ENCODE assay signal across 14 mouse cellular contexts in genomic region chr2:57112949-57113348, GRCm38 (mm10). TPM values are rescaled to one million over a fixed set of nuclear protein-coding genes. Genes with fewer than 3 reads are reported as not detected.
DNase-seq lines count a peak whose midpoint lies in the region; ATAC-seq and TF ChIP-seq lines count a peak whose summit lies in the region.
"Had no signal": no experiment of that assay in that cellular context is flagged by ENCODE, and none has a peak within 500 bp of the region (broad histone marks: within the 10 kb centered on the region; RNA-seq: fewer than 3 reads in every experiment).

No protein-coding gene starts in this region.

- no peak overlapping the region for H3K27ac ChIP-seq in heart, postnatal 0 days (ENCODE audit: low read depth)
- no peak overlapping the region for H3K27ac ChIP-seq in forebrain, embryonic 12.5 days
- no peak overlapping the region for H3K27ac ChIP-seq in hindbrain, embryonic 12.5 days
- no peak overlapping the region for H3K27ac ChIP-seq in midbrain, embryonic 14.5 days (replicated peaks; ENCODE audit: low read depth, low read length)
- H3K27ac ChIP-seq: embryonic facial prominence, embryonic 12.5 days; lung, embryonic 15.5 days had no signal

- H3K9ac ChIP-seq in heart, postnatal 0 days (replicated peaks; ENCODE audit: low read depth, low read length), result no peak overlapping the region
- H3K9ac ChIP-seq in forebrain, embryonic 12.5 days, result no peak overlapping the region
- no peak overlapping the region for H3K9ac ChIP-seq in hindbrain, embryonic 12.5 days
- no peak overlapping the region for H3K9ac ChIP-seq in midbrain, embryonic 14.5 days (replicated peaks; ENCODE audit: low read length)
- H3K9ac ChIP-seq: embryonic facial prominence, embryonic 12.5 days; lung, embryonic 15.5 days had no signal

- no peaks in the 10 kb centered on the region for H3K36me3 ChIP-seq in heart, postnatal 0 days (replicated peaks; ENCODE audit: control insufficient read depth, insufficient read depth, low read length)
- no peaks in the 10 kb centered on the region for H3K36me3 ChIP-seq in forebrain, embryonic 12.5 days (replicated peaks)
- no peaks in the 10 kb centered on the region for H3K36me3 ChIP-seq in hindbrain, embryonic 12.5 days
- no peaks in the 10 kb centered on the region for H3K36me3 ChIP-seq in midbrain, embryonic 14.5 days (ENCODE audit: control insufficient read depth, insufficient read depth, low read length)
- H3K36me3 ChIP-seq: embryonic facial prominence, embryonic 12.5 days; lung, embryonic 15.5 days had no signal

- H3K4me2 ChIP-seq in heart, postnatal 0 days (ENCODE audit: low read depth, low read length), result no peak overlapping the region
- H3K4me2 ChIP-seq in forebrain, embryonic 12.5 days, result peak overlapping the region; percentile 37
- H3K4me2 ChIP-seq in hindbrain, embryonic 12.5 days (replicated peaks), result no peak overlapping the region; the same call in 1 of the 2 replicates
- H3K4me2 ChIP-seq in midbrain, embryonic 14.5 days (ENCODE audit: low read length), result peak overlapping the region; percentile 45; the same call in 1 of the 2 replicates

- TF ChIP-seq CTCF in heart, postnatal 0 days (IDR thresholded peaks at IDR 0.05; ENCODE audit: low read depth), result no peak

- no peak for TF ChIP-seq EP300 in heart, postnatal 0 days (IDR thresholded peaks at IDR 0.05; ENCODE audit: low read depth)

- H3K9me3 ChIP-seq in heart, postnatal 0 days (replicated peaks; ENCODE audit: control insufficient read depth, low read length), result no peaks in the 10 kb centered on the region
- H3K9me3 ChIP-seq in forebrain, embryonic 12.5 days, result 0 out of 2 replicates have a peak, but pooled peaks cover 2% of the 10 kb centered on the region
- H3K9me3 ChIP-seq in hindbrain, embryonic 12.5 days (replicated peaks), result 0 out of 2 replicates have a peak, but pooled peaks cover 4% of the 10 kb centered on the region
- no peaks in the 10 kb centered on the region for H3K9me3 ChIP-seq in midbrain, embryonic 14.5 days (ENCODE audit: control insufficient read depth, low read length)
- H3K9me3 ChIP-seq: embryonic facial prominence, embryonic 12.5 days; lung, embryonic 15.5 days had no signal

- ATAC-seq in heart, postnatal 0 days (ENCODE audit: insufficient read depth, low read depth), result no peak
- ATAC-seq in forebrain, embryonic 12.5 days (ENCODE audit: low FRiP score), result no peak
- no peak for ATAC-seq in hindbrain, embryonic 12.5 days (ENCODE audit: low FRiP score)
- no peak for ATAC-seq in midbrain, embryonic 14.5 days (ENCODE audit: low FRiP score, low TSS enrichment)
- ATAC-seq: Patski had no signal

- 60% methylated on average over 6 of the region's 6 CpGs for WGBS in heart, postnatal 0 days
- WGBS in forebrain, embryonic 12.5 days, result 22% methylated on average over 6 of the region's 6 CpGs
- 10% methylated on average over 6 of the region's 6 CpGs for WGBS in hindbrain, embryonic 12.5 days
- 13% methylated on average over 6 of the region's 6 CpGs for WGBS in midbrain, embryonic 14.5 days

- H3K4me1 ChIP-seq in heart, postnatal 0 days (ENCODE audit: control insufficient read depth, insufficient read depth), result peaks cover 6% of the 10 kb centered on the region; the same call in 1 of the 2 replicates
- H3K4me1 ChIP-seq in forebrain, embryonic 12.5 days, result peaks cover 41% of the 10 kb centered on the region
- H3K4me1 ChIP-seq in hindbrain, embryonic 12.5 days, result peaks cover 46% of the 10 kb centered on the region
- H3K4me1 ChIP-seq in midbrain, embryonic 14.5 days (ENCODE audit: control insufficient read depth, insufficient read depth, low read length), result peaks cover 18% of the 10 kb centered on the region; the same call in 1 of the 2 replicates

- H3K4me3 ChIP-seq in heart, postnatal 0 days (ENCODE audit: low read depth, low read length), result 0 out of 2 replicates have a peak overlapping the region, but pooled peaks have one; percentile 13
- H3K4me3 ChIP-seq in forebrain, embryonic 12.5 days (replicated peaks), result peak overlapping the region; percentile 83
- peak overlapping the region; percentile 20; the same call in 1 of the 2 replicates for H3K4me3 ChIP-seq in hindbrain, embryonic 12.5 days
- peak overlapping the region; percentile 65 for H3K4me3 ChIP-seq in midbrain, embryonic 14.5 days (replicated peaks; ENCODE audit: low read depth, low read length)

- DNase-seq in heart, postnatal 0 days (ENCODE audit: low spot score), result no peak
- no peak for DNase-seq in heart, adult 8-10 months (ENCODE audit: low spot score)
- no peak for DNase-seq in midbrain, embryonic 14.5 days
- DNase-seq in left cerebral cortex, postnatal 10 days (ENCODE audit: extremely low spot score in 1 of 2, low spot score in 2 of 2), result no peak
- no peak for DNase-seq in right cerebral cortex, adult 18-20 months
- DNase-seq in kidney, postnatal 25 days, result no peak
- DNase-seq: B cell, adult 2 months; gastrocnemius, postnatal 25 days; thymus, adult 18-20 months had no signal

- intact Hi-C loops in left cerebral cortex, postnatal 10 days (cut with DNase I), result loop anchor here (10.0 kb wide), 2 partner anchors 262 to 502 kb away; no protein-coding TSS in a partner anchor

- peaks cover 61% of the 10 kb centered on the region for H3K27me3 ChIP-seq in heart, postnatal 0 days (ENCODE audit: control insufficient read depth, insufficient read depth, low read length)
- H3K27me3 ChIP-seq in forebrain, embryonic 12.5 days, result peaks cover 63% of the 10 kb centered on the region
- H3K27me3 ChIP-seq in hindbrain, embryonic 12.5 days, result peaks cover 71% of the 10 kb centered on the region
- peaks cover 83% of the 10 kb centered on the region for H3K27me3 ChIP-seq in midbrain, embryonic 14.5 days (ENCODE audit: control insufficient read depth, insufficient read depth, low read length)
- H3K27me3 ChIP-seq: Patski had no signal

RNA-seq across cellular contexts. Expression of gene Nr4a2, which starts 10.9 kb away (rescaled TPM):
- 0.34 and 1.2 TPM in 2 replicates for total RNA-seq in heart, postnatal 0 days (2014; rRNA removed; ENCODE audit: low replicate concordance)
- polyA plus RNA-seq in heart, postnatal 0 days (2015; fragmentation: Nextera tagmentation; extraction: Ambion mirVana), result 1.2 TPM in 2 replicates
- 1 to 10 TPM in 2 of 4 experiments, under 1 TPM in 2; 0.53 to 2.1 (median 1.2) TPM for total RNA-seq in heart, adult 8-10 months (2022)
- polyA plus RNA-seq in forebrain, embryonic 12.5 days (2016; fragmentation: Nextera tagmentation; extraction: Ambion mirVana), result 18.1 and 18.7 TPM in 2 replicates
- polyA plus RNA-seq in hindbrain, embryonic 12.5 days (2016; fragmentation: Nextera tagmentation; extraction: Ambion mirVana), result 21.3 and 28.1 TPM in 2 replicates
- polyA plus RNA-seq in midbrain, embryonic 14.5 days (2014; fragmentation: Nextera tagmentation; extraction: Ambion mirVana), result 23.8 and 30.9 TPM in 2 replicates
- 10 to 100 TPM; 52.8 to 75.5 TPM for total RNA-seq in left cerebral cortex, postnatal 10 days (2021)

Comparison
In these comparisons a context has a peak if more than half of its experiments do, and no peak if none do; other contexts are left out.
1. H3K4me2 ChIP-seq: peak in forebrain, embryonic 12.5 days (single experiment) and midbrain, embryonic 14.5 days (single experiment); none in heart, postnatal 0 days (single experiment) and hindbrain, embryonic 12.5 days (single experiment).
2. H3K4me3 ChIP-seq: peak in every context shown above with its lines; median percentile 83 in forebrain, embryonic 12.5 days; 65 in midbrain, embryonic 14.5 days; 20 in hindbrain, embryonic 12.5 days; 13 in heart, postnatal 0 days.